Mouse (Mus musculus) kidney, embryonic 15.5 days (tissue): ENCODE measurements around the gene Plcz1. TPM values are rescaled to one million over a fixed set of nuclear protein-coding genes. Genes with fewer than 3 reads are reported as not detected.

Experiments used
- polyA plus RNA-seq: library from polyadenylated mRNA; unstranded; fragments of >200 nt; fragmentation: Nextera tagmentation; extraction: Ambion mirVana; gene quantifications from 2 replicates; pipeline ENCODE4 v1.2.1, GENCODE M21; 2015

Plcz1 gene
- polyA plus RNA-seq, 1 experiment from 2014 or later: not detected

Other genes starting within 250 kb of the Plcz1 start
- gene Capza3, start 205 bp downstream of the Plcz1 start, polyA plus RNA-seq: not detected in 2 replicates